Mouse (Mus musculus): ENCODE measurements at regions not wholly inside any gene's neighbourhood (a gene's known extent, or its start where the extent isn't known, plus 50 kb on each side); places are given as distances from the start of the nearest gene placed in this dataset.

GRCm38 (mm10) chr5:62339958-62340597, 425.9 kb downstream of the Arap2 start:
- intact Hi-C loops (cut with DNase I) = no loop called here
- peak; percentile 5 to 15 for DNase-seq (ENCODE audit: extremely low spot score in 1 of 2, low spot score in 2 of 2)

GRCm38 (mm10) chr5:62320682-62321081, 445.3 kb downstream of the Arap2 start:
- DNase-seq (ENCODE audit: extremely low spot score in 1 of 2, low spot score in 2 of 2) = no peak
- intact Hi-C loops (cut with DNase I) = no loop called here

- no peak for DNase-seq (ENCODE audit: extremely low spot score in 1 of 2, low spot score in 2 of 2)
- intact Hi-C loops (cut with DNase I) = no loop called here
These were observed 460.4 kb downstream of the Arap2 start for GRCm38 (mm10) chr5:62305561-62305960.

GRCm38 (mm10) chr5:62296858-62297257, 469.1 kb downstream of the Arap2 start:
- no peak for DNase-seq (ENCODE audit: extremely low spot score in 1 of 2, low spot score in 2 of 2)
- intact Hi-C loops (cut with DNase I) = no loop called here
